Mouse (Mus musculus) stomach, embryonic 14.5 days (tissue): ENCODE results near the gene Rps6ka5. TPM values are rescaled to one million over a fixed set of nuclear protein-coding genes. Genes with fewer than 3 reads are reported as not detected.

ENCODE experiments used
- ATAC-seq: fragments of 200-750 bp; cut with Nextera tagmentation; 2 replicates; pipeline ENCODE4 v1.8.0; 2017; ENCODE audit warnings: low read depth, moderate TSS enrichment; ENCODE audit not compliant: insufficient number of reproducible peaks, insufficient read depth, low FRiP score
- H3K27ac ChIP-seq: fragments of 300-500 bp; sonication (generic); 2 replicates; pipeline ENCODE4 v1.5.1; 2014; ENCODE audit warnings: mild to moderate bottlenecking, low read length, moderate library complexity, mixed read lengths
- H3K27me3 ChIP-seq: fragments of 300-500 bp; sonication (generic); 2 replicates; pipeline ENCODE4 v1.6.1; 2014; ENCODE audit warnings: low read length, control low read depth, mixed read lengths; ENCODE audit not compliant: control insufficient read depth, insufficient read depth
- H3K36me3 ChIP-seq: fragments of 300-500 bp; sonication (generic); 2 replicates; pipeline ENCODE4 v1.6.1; 2014; ENCODE audit warnings: mild to moderate bottlenecking, control low read depth, low read length, moderate library complexity, mixed read lengths; ENCODE audit not compliant: control insufficient read depth, insufficient read depth
- H3K4me1 ChIP-seq: fragments of 300-500 bp; sonication (generic); 2 replicates; pipeline ENCODE4 v1.6.1; 2014; ENCODE audit warnings: low read length, control low read depth, mixed read lengths; ENCODE audit not compliant: control insufficient read depth, insufficient read depth
- H3K4me2 ChIP-seq: fragments of 300-500 bp; sonication (generic); replicated peaks from 2 replicates; pipeline ENCODE4 v1.6.1; 2014; ENCODE audit warnings: low read depth, low read length, control low read depth
- H3K4me3 ChIP-seq: fragments of 300-500 bp; sonication (generic); 2 replicates; pipeline ENCODE4 v1.5.1; 2014; ENCODE audit warnings: low read depth, low read length, control low read depth
- H3K9ac ChIP-seq: fragments of 300-500 bp; sonication (generic); replicated peaks from 2 replicates; pipeline ENCODE4 v1.6.1; 2014; ENCODE audit warnings: low read depth, mild to moderate bottlenecking, control low read depth, low read length, moderate library complexity, mixed read lengths
- H3K9me3 ChIP-seq: fragments of 300-500 bp; sonication (generic); 2 replicates; pipeline ENCODE4 v1.6.1; 2016; ENCODE audit warnings: low read depth, low read length, control low read depth; ENCODE audit not compliant: control insufficient read depth
- WGBS: fragments of 180-500 bp; shearing (Covaris S2); extraction: QIAGEN DNeasy Blood & Tissue Kit; methylation state at CpG from one replicate; pipeline ENCODE4 v1.1.7; 2014; 5-methylcytosine and 5-hydroxymethylcytosine counted together
- polyA plus RNA-seq: library from polyadenylated mRNA; unstranded; fragments of >200 nt; fragmentation: Nextera tagmentation; extraction: Ambion mirVana; gene quantifications from 2 replicates; pipeline ENCODE4 v1.2.1, GENCODE M21; 2014

The Rps6ka5 gene
- polyA plus RNA-seq, 1 experiment from 2014 or later = 5.4 TPM

- no peak for ATAC-seq
- 74% methylated on average over 4 of the region's 4 CpGs for WGBS
- no peaks in the 10 kb centered on the region for H3K36me3 ChIP-seq
Observed at GRCm38 (mm10) chr12:100716969-100717368, 9.8 kb downstream of the Rps6ka5 start.

GRCm38 (mm10) chr12:100711819-100712218 is 15.0 kb downstream of the Rps6ka5 start:
- Histone ChIP-seq H3K27me3 (no peaks in the 10 kb centered on the region), H3K9ac (no peak overlapping the region), H3K4me3 (no peak overlapping the region), H3K27ac (no peak overlapping the region), H3K9me3 (no peaks in the 10 kb centered on the region), H3K4me2 (no peak overlapping the region), H3K4me1 (no peaks in the 10 kb centered on the region), H3K36me3 (no peaks in the 10 kb centered on the region)
- ATAC-seq = no peak
- WGBS = 61% methylated on average over 5 of the region's 5 CpGs

More at GRCm38 (mm10) chr12:100716969-100717368, 9.8 kb downstream of the Rps6ka5 start:
- H3K4me2 ChIP-seq = no peak overlapping the region
- no peak overlapping the region for H3K4me3 ChIP-seq
- H3K9me3 ChIP-seq = no peaks in the 10 kb centered on the region
- H3K27me3 ChIP-seq = no peaks in the 10 kb centered on the region
- no peaks in the 10 kb centered on the region for H3K4me1 ChIP-seq
- no peak overlapping the region for H3K27ac ChIP-seq
- H3K9ac ChIP-seq = no peak overlapping the region

GRCm38 (mm10) chr12:100711116-100711691 is 15.6 kb downstream of the Rps6ka5 start:
- Histone ChIP-seq H3K27ac (no peak overlapping the region), H3K4me1 (no peaks in the 10 kb centered on the region), H3K4me2 (no peak overlapping the region), H3K9me3 (no peaks in the 10 kb centered on the region), H3K4me3 (no peak overlapping the region), H3K36me3 (no peaks in the 10 kb centered on the region), H3K27me3 (no peaks in the 10 kb centered on the region), H3K9ac (no peak overlapping the region)
- no peak for ATAC-seq
- WGBS = 72% methylated on average over 10 of the region's 10 CpGs

GRCm38 (mm10) chr12:100710432-100710831 is 16.4 kb downstream of the Rps6ka5 start:
- WGBS = 24% methylated on average over 1 of the region's 1 CpGs
- Histone ChIP-seq H3K36me3 (no peaks in the 10 kb centered on the region), H3K9me3 (no peaks in the 10 kb centered on the region), H3K4me1 (no peaks in the 10 kb centered on the region), H3K4me3 (no peak overlapping the region), H3K9ac (no peak overlapping the region), H3K4me2 (no peak overlapping the region), H3K27ac (no peak overlapping the region), H3K27me3 (no peaks in the 10 kb centered on the region)
- ATAC-seq = no peak

- Histone ChIP-seq H3K36me3 (no peaks in the 10 kb centered on the region), H3K27ac (no peak overlapping the region), H3K27me3 (no peaks in the 10 kb centered on the region), H3K4me1 (no peaks in the 10 kb centered on the region), H3K4me2 (no peak overlapping the region), H3K9ac (no peak overlapping the region), H3K4me3 (no peak overlapping the region), H3K9me3 (no peaks in the 10 kb centered on the region)
- no peak for ATAC-seq
- WGBS = 82% methylated on average over 2 of the region's 2 CpGs
Observed at GRCm38 (mm10) chr12:100707312-100707711, 19.5 kb downstream of the Rps6ka5 start.

- no peak overlapping the region for H3K27ac ChIP-seq
- no peaks in the 10 kb centered on the region for H3K4me1 ChIP-seq
- H3K27me3 ChIP-seq = no peaks in the 10 kb centered on the region
- no peak for ATAC-seq
- H3K4me3 ChIP-seq = no peak overlapping the region
- no peak overlapping the region for H3K4me2 ChIP-seq
- no peaks in the 10 kb centered on the region for H3K9me3 ChIP-seq
- 66% methylated on average over 5 of the region's 5 CpGs for WGBS
- H3K9ac ChIP-seq = no peak overlapping the region
- no peaks in the 10 kb centered on the region for H3K36me3 ChIP-seq
Observed at GRCm38 (mm10) chr12:100705057-100705722, 21.6 kb downstream of the Rps6ka5 start.

- Histone ChIP-seq H3K4me1 (no peaks in the 10 kb centered on the region), H3K36me3 (no peaks in the 10 kb centered on the region), H3K9me3 (no peaks in the 10 kb centered on the region), H3K27ac (no peak overlapping the region), H3K27me3 (no peaks in the 10 kb centered on the region), H3K4me2 (no peak overlapping the region), H3K9ac (no peak overlapping the region), H3K4me3 (no peak overlapping the region)
- no peak for ATAC-seq
- 80% methylated on average over 1 of the region's 1 CpGs for WGBS
Observed at GRCm38 (mm10) chr12:100698019-100698418, 28.8 kb downstream of the Rps6ka5 start.

GRCm38 (mm10) chr12:100696621-100697020 is 30.2 kb downstream of the Rps6ka5 start:
- no peak overlapping the region for H3K4me2 ChIP-seq
- no peak overlapping the region for H3K27ac ChIP-seq
- no peaks in the 10 kb centered on the region for H3K36me3 ChIP-seq
- no peaks in the 10 kb centered on the region for H3K9me3 ChIP-seq
- no peaks in the 10 kb centered on the region for H3K4me1 ChIP-seq
- H3K4me3 ChIP-seq = no peak overlapping the region
- WGBS = 22% methylated on average over 4 of the region's 4 CpGs
- H3K9ac ChIP-seq = no peak overlapping the region
- ATAC-seq = no peak
- H3K27me3 ChIP-seq = no peaks in the 10 kb centered on the region

- Histone ChIP-seq H3K27ac (no peak overlapping the region), H3K36me3 (no peaks in the 10 kb centered on the region), H3K4me1 (no peaks in the 10 kb centered on the region), H3K27me3 (no peaks in the 10 kb centered on the region), H3K9ac (no peak overlapping the region), H3K9me3 (no peaks in the 10 kb centered on the region), H3K4me2 (no peak overlapping the region), H3K4me3 (no peak overlapping the region)
- WGBS = 86% methylated on average over 3 of the region's 3 CpGs
- ATAC-seq = no peak
Observed at GRCm38 (mm10) chr12:100695252-100695651, 31.5 kb downstream of the Rps6ka5 start.
